Mouse (Mus musculus): ENCODE results near the gene Vps72. TPM values are rescaled to one million over a fixed set of nuclear protein-coding genes. Genes with fewer than 3 reads are reported as not detected.
A peak's percentile ranks its signal among the peaks of the same experiment; 100 is the strongest.
"Not testable (repeated sequence)": the region's sequence is repeated elsewhere in the genome, so short reads cannot be mapped to it uniquely, and the experiment has no call there.

The Vps72 gene
- polyA plus RNA-seq, 1 experiment from 2014 or later, result 251 TPM

DNA sequence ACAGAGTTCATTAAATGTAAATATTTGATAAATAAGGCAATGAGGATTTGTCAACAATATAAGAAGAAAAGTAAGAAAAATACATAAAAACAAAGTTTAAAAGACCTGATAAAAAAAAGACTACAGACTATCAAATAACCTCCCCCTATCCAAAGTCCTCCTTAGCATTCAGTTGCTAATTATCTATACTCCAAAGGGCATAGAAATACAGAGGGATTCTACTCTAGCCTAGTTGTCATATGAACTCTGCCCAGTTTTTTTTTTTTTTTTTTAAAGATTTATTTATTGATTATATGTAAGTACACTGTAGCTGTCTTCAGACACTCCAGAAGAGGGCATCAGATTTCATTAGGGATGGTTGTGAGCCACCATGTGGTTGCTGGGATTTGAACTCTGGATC lies 3.5 kb upstream of the Vps72 start:
- H3K9ac ChIP-seq (replicated peaks); H3K36me3 ChIP-seq; H3K27me3 ChIP-seq; H3K9me3 ChIP-seq; ATAC-seq (ENCODE audit: low FRiP score, low read depth); H3K27ac ChIP-seq (replicated peaks): not testable (repeated sequence)
- Histone ChIP-seq H3K4me3 (peak overlapping the region; percentile 99; the same call in 1 of the 2 replicates), H3K4me1 (peaks cover 12% of the 10 kb centered on the region), H3K4me2 (replicated peaks) (peak overlapping the region; percentile 61)

DNA sequence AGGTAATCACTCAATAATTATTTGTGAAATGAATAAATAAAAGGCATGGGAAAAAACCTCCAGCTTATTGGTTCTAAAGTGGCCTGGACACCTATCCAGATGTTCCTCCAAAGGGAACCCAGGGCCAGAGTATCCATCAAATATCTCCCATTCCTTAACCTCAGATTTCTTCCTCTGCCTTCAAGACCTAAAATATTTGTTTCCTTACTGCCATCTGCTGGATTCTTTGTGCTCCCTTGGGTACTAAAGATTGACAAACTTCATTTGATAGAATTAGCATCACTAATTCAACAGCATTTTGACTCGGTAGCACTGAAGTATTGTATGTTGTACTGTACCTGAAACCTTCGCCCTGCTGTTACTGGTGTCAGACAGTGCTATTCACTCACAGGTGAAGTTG lies 2.9 kb upstream of the Vps72 start:
- Histone ChIP-seq H3K9ac (replicated peaks) (no peak overlapping the region), H3K4me3 (no peak overlapping the region), H3K4me1 (peaks cover 18% of the 10 kb centered on the region), H3K9me3 (no peaks in the 10 kb centered on the region), H3K4me2 (replicated peaks) (no peak overlapping the region), H3K27ac (replicated peaks) (no peak overlapping the region), H3K27me3 (no peaks in the 10 kb centered on the region), H3K36me3 (no peaks in the 10 kb centered on the region)
- no peak for ATAC-seq (ENCODE audit: low FRiP score, low read depth)
- 75% methylated on average over 2 of the region's 2 CpGs for WGBS

DNA sequence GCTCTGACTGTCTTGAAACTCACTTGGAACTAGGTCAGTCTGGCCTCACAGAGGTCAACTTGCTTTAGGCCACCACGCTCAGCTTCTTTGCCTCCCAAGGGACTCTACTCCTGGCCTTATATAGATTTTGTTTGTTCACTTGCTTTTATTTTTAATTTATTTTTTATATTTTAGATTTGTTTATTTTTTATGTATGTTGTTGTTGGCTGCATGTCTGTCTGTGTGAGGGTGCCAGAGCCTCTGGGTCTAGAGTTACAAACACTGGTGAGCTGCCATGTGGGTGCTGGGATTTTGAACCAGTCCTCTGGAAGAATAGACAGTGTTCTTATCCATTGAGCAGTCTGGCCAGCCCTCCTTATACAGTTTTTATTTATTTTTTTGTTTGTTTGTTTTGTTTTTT lies 1.9 kb downstream of the Vps72 start:
- 92% methylated on average over 1 of the region's 1 CpGs for WGBS
- Histone ChIP-seq H3K27me3 (no peaks in the 10 kb centered on the region), H3K4me2 (replicated peaks) (peak overlapping the region; percentile 48), H3K9me3 (no peaks in the 10 kb centered on the region), H3K27ac (replicated peaks) (no peak overlapping the region), H3K4me3 (no peak overlapping the region), H3K9ac (replicated peaks) (peak overlapping the region; percentile 37; the same call in 1 of the 2 replicates), H3K4me1 (peaks cover 11% of the 10 kb centered on the region), H3K36me3 (peaks cover 26% of the 10 kb centered on the region)
- no peak for ATAC-seq (ENCODE audit: low FRiP score, low read depth)

- no peak for ATAC-seq (ENCODE audit: low FRiP score, low read depth)
- peaks cover 74% of the 10 kb centered on the region for H3K36me3 ChIP-seq
- 0 out of 2 replicates have a peak overlapping the region, but pooled peaks have one; percentile 24 for H3K9ac ChIP-seq (replicated peaks)
- WGBS, result 93% methylated on average over 2 of the region's 2 CpGs
- no peak overlapping the region for H3K27ac ChIP-seq (replicated peaks)
- no peak overlapping the region for H3K4me2 ChIP-seq (replicated peaks)
- H3K4me1 ChIP-seq, result peaks cover 2% of the 10 kb centered on the region
- H3K4me3 ChIP-seq, result no peak overlapping the region
- no peaks in the 10 kb centered on the region for H3K27me3 ChIP-seq
- no peaks in the 10 kb centered on the region for H3K9me3 ChIP-seq
These were observed 6.9 kb downstream of the Vps72 start for GRCm38 (mm10) chr3:95117751-95118150.

GRCm38 (mm10) chr3:95121580-95121979 lies 10.8 kb downstream of the Vps72 start:
- H3K4me1 ChIP-seq, result peaks cover 6% of the 10 kb centered on the region; the same call in 1 of the 2 replicates
- H3K9ac ChIP-seq (replicated peaks), result no peak overlapping the region
- H3K36me3 ChIP-seq, result peaks cover 66% of the 10 kb centered on the region
- 83% methylated on average over 6 of the region's 6 CpGs for WGBS
- no peaks in the 10 kb centered on the region for H3K27me3 ChIP-seq
- no peak overlapping the region for H3K4me3 ChIP-seq
- no peak overlapping the region for H3K4me2 ChIP-seq (replicated peaks)
- H3K9me3 ChIP-seq, result no peaks in the 10 kb centered on the region
- ATAC-seq (ENCODE audit: low FRiP score, low read depth), result no peak
- no peak overlapping the region for H3K27ac ChIP-seq (replicated peaks)

DNA sequence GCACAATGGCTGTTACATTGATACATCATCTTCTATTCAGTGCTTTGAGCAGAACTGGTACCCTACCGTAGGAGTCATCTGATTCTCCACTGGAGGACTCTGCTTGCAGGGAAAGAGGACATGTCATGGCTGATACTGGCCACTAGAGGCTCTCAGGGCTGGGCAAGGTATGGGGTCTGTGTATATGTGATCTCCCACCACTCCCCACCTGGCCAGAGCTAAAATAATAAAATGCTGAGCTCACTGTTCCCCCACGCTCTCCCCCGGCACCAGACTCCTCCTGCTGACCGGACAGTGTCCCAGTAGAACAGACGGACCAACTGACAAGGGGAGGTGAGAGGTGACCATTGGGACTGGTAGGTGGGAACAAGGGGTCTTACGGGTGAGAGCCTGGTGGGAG lies 13.4 kb downstream of the Vps72 start, which contains the start of gene Tmod4:
Gene Tmod4, plus strand, starts transcription at position 231 of the 400 bp plus-strand sequence.
- no peak for ATAC-seq (ENCODE audit: low FRiP score, low read depth)
- Histone ChIP-seq H3K4me2 (replicated peaks) (no peak within 1 kb of the TSS), H3K9ac (replicated peaks) (no peak within 1 kb of the TSS), H3K4me1 (peaks cover 6% of the 10 kb centered on the region; the same call in 1 of the 2 replicates), H3K27me3 (no peaks in the 10 kb centered on the region), H3K27ac (replicated peaks) (no peak within 1 kb of the TSS), H3K4me3 (no peak within 1 kb of the TSS), H3K36me3 (peaks cover 49% of the 10 kb centered on the region), H3K9me3 (no peaks in the 10 kb centered on the region)
- WGBS, result 68% methylated on average over 6 of the region's 6 CpGs

DNA sequence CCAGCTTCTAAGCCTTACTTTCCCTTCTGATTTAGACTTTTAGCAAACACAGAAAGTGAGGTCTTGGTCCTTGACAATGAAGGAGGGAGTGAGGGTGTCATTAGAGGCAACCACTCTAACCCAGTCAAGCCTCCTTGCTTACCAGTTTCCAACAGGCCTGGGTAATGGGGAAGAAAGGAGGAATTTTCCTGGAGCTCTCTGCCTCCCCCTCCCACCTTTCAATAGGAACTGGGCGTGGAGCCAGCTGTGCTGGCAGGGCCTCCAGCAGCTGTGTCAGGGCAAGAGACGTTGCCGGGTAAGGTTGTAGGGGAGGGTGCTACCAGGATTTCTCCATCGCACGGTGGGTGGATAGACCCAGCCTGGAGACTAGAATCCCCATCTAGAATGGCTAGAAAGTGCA lies 14.2 kb downstream of the Vps72 start:
- ATAC-seq (ENCODE audit: low FRiP score, low read depth), result no peak
- 56% methylated on average over 5 of the region's 5 CpGs for WGBS
- H3K4me1 ChIP-seq, result peaks cover 6% of the 10 kb centered on the region; the same call in 1 of the 2 replicates

GRCm38 (mm10) chr3:95129226-95129651 lies 18.4 kb downstream of the Vps72 start:
- Histone ChIP-seq H3K4me3 (no peak overlapping the region), H3K4me1 (peaks cover 12% of the 10 kb centered on the region), H3K27ac (replicated peaks) (no peak overlapping the region), H3K4me2 (replicated peaks) (no peak overlapping the region), H3K9ac (replicated peaks) (no peak overlapping the region), H3K9me3 (no peaks in the 10 kb centered on the region), H3K27me3 (no peaks in the 10 kb centered on the region), H3K36me3 (peaks cover 23% of the 10 kb centered on the region)
- 50% methylated on average over 6 of the region's 6 CpGs for WGBS
- ATAC-seq (ENCODE audit: low FRiP score, low read depth), result no peak

More for the DNA sequence above, 14.2 kb downstream of the Vps72 start:
- Histone ChIP-seq H3K9me3 (no peaks in the 10 kb centered on the region), H3K36me3 (peaks cover 49% of the 10 kb centered on the region), H3K4me2 (replicated peaks) (no peak overlapping the region), H3K9ac (replicated peaks) (no peak overlapping the region), H3K27ac (replicated peaks) (no peak overlapping the region), H3K4me3 (no peak overlapping the region), H3K27me3 (no peaks in the 10 kb centered on the region)

GRCm38 (mm10) chr3:95130081-95130480 lies 19.3 kb downstream of the Vps72 start:
- no peaks in the 10 kb centered on the region for H3K27me3 ChIP-seq
- no peaks in the 10 kb centered on the region for H3K9me3 ChIP-seq
- H3K4me2 ChIP-seq (replicated peaks), result no peak overlapping the region
- H3K4me3 ChIP-seq, result no peak overlapping the region
- H3K4me1 ChIP-seq, result peaks cover 10% of the 10 kb centered on the region
- H3K36me3 ChIP-seq, result peaks cover 23% of the 10 kb centered on the region
- 95% methylated on average over 5 of the region's 5 CpGs for WGBS
- H3K27ac ChIP-seq (replicated peaks), result no peak overlapping the region
- H3K9ac ChIP-seq (replicated peaks), result no peak overlapping the region
- no peak for ATAC-seq (ENCODE audit: low FRiP score, low read depth)

DNA sequence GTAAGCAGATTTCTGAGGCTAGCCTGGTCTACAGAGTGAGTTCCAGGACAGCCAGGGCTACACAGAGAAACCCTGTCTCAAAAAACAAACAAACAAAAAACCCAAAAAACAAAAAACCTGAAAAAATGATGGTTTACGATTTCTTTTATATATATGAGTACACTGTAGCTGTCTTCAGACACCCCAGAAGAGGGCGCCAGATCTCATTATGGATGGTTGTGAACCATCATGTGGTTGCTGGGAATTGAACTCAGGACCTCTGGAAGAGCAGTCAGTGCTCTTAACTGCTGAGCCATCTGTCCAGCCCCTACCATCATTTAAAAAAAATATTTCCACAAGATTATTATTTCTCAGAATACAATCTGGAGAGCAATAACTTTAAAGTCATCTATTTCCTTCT lies 21.6 kb downstream of the Vps72 start:
- not testable (repeated sequence) for H3K9ac ChIP-seq (replicated peaks); H3K27ac ChIP-seq (replicated peaks); H3K9me3 ChIP-seq; ATAC-seq (ENCODE audit: low FRiP score, low read depth); H3K27me3 ChIP-seq; H3K4me2 ChIP-seq (replicated peaks)
- Histone ChIP-seq H3K4me1 (peaks cover 16% of the 10 kb centered on the region), H3K4me3 (peak overlapping the region; percentile 68; the same call in 1 of the 2 replicates), H3K36me3 (peaks cover 23% of the 10 kb centered on the region)
- 86% methylated on average over 2 of the region's 2 CpGs for WGBS

GRCm38 (mm10) chr3:95133176-95133575 lies 22.4 kb downstream of the Vps72 start:
- Histone ChIP-seq H3K9ac (replicated peaks) (peak overlapping the region; percentile 75), H3K36me3 (peaks cover 23% of the 10 kb centered on the region), H3K4me2 (replicated peaks) (peak overlapping the region; percentile 81), H3K9me3 (no peaks in the 10 kb centered on the region), H3K4me3 (peak overlapping the region; percentile 68), H3K27me3 (no peaks in the 10 kb centered on the region), H3K4me1 (peaks cover 16% of the 10 kb centered on the region), H3K27ac (replicated peaks) (0 out of 2 replicates have a peak overlapping the region, but pooled peaks have one; percentile 63)
- ATAC-seq (ENCODE audit: low FRiP score, low read depth), result peak; percentile 3
- 61% methylated on average over 11 of the region's 11 CpGs for WGBS

GRCm38 (mm10) chr3:95133680-95134101 lies 22.9 kb downstream of the Vps72 start, which contains the start of the genes Scnm1 and Lysmd1:
TSS of gene Scnm1 (minus strand) at chr3:95134011.
TSS of gene Lysmd1 (plus strand) at chr3:95134088.
- peaks cover 20% of the 10 kb centered on the region for H3K36me3 ChIP-seq
- peak; percentile 91 for ATAC-seq (ENCODE audit: low FRiP score, low read depth)
- H3K4me3 ChIP-seq, result peak within 1 kb of the TSS; percentile 68
- H3K9ac ChIP-seq (replicated peaks), result peak within 1 kb of the TSS; percentile 75
- under 1% methylated on average over 20 of the region's 20 CpGs for WGBS
- peaks cover 16% of the 10 kb centered on the region for H3K4me1 ChIP-seq
- H3K4me2 ChIP-seq (replicated peaks), result peak within 1 kb of the TSS; percentile 81
- H3K9me3 ChIP-seq, result no peaks in the 10 kb centered on the region
- H3K27me3 ChIP-seq, result no peaks in the 10 kb centered on the region
- H3K27ac ChIP-seq (replicated peaks), result peak within 1 kb of the TSS; percentile 63

GRCm38 (mm10) chr3:95134133-95134532 lies 23.3 kb downstream of the Vps72 start:
- H3K27ac ChIP-seq (replicated peaks); H3K9ac ChIP-seq (replicated peaks); H3K4me2 ChIP-seq (replicated peaks); H3K9me3 ChIP-seq; H3K27me3 ChIP-seq: not testable (repeated sequence)
- Histone ChIP-seq H3K4me3 (peak overlapping the region; percentile 68), H3K4me1 (peaks cover 16% of the 10 kb centered on the region), H3K36me3 (peaks cover 15% of the 10 kb centered on the region)
- peak; percentile 70 for ATAC-seq (ENCODE audit: low FRiP score, low read depth)
- no CpG with 5 or more reads among the region's 12 CpGs for WGBS
